14 mouse cellular contexts compared by ENCODE assay signal in genomic region chr3:75498961-75499960, GRCm38 (mm10). TPM values are rescaled to one million over a fixed set of nuclear protein-coding genes. Genes with fewer than 3 reads are reported as not detected.
DNase-seq lines count a peak whose midpoint lies in the region; ATAC-seq and TF ChIP-seq lines count a peak whose summit lies in the region.
"Had no signal": no experiment of that assay in that cellular context is flagged by ENCODE, and none has a peak within 500 bp of the region (broad histone marks: within the 10 kb centered on the region; RNA-seq: fewer than 3 reads in every experiment).

No protein-coding gene starts in this region.

- no peak overlapping the region for H3K4me3 ChIP-seq in gastrocnemius, adult 2 months
- H3K4me3 ChIP-seq: hindbrain, embryonic 12.5 days; kidney, embryonic 15.5 days; left cerebral cortex, adult 2 months had no signal

- intact Hi-C loops in gastrocnemius, adult 2 months (cut with DNase I): no loop called here
- intact Hi-C loops in gastrocnemius, postnatal 14 days (cut with DNase I; ENCODE audit: low total_unique reads): no loop called here

- ATAC-seq in megakaryocyte progenitor cell, adult 5-6 weeks (replicated peaks; ENCODE audit: poor library complexity): peak; percentile 93

- no peak overlapping the region; the same call in 1 of the 2 replicates for H3K27ac ChIP-seq in gastrocnemius, adult 2 months
- H3K27ac ChIP-seq: hindbrain, embryonic 12.5 days; kidney, embryonic 15.5 days; left cerebral cortex, adult 2 months had no signal

- DNase-seq in gastrocnemius, adult 2 months: no peak
- no peak for DNase-seq in gastrocnemius, postnatal 14 days
- DNase-seq in urinary bladder, postnatal 25 days (ENCODE audit: low spot score): peak; percentile 5
- DNase-seq in urinary bladder, postnatal 36 days (ENCODE audit: low spot score in 2 of 2): no peak
- peak; percentile 12 for DNase-seq in thymus, postnatal 4 days
- no peak for DNase-seq in layer of hippocampus, postnatal 10 days (ENCODE audit: low spot score in 2 of 2)
- no peak for DNase-seq in frontal cortex, postnatal 25 days (ENCODE audit: low spot score in 2 of 2)
- DNase-seq: adrenal gland, postnatal 10 days; cerebellum, adult 8-10 months; heart, adult 11 months had no signal

- peak; percentile 11; the same call in 1 of the 2 replicates for TF ChIP-seq CTCF in gastrocnemius, adult 2 months (IDR thresholded peaks at IDR 0.05)

RNA-seq across cellular contexts. Expression of gene Wdr49, which starts 17.3 kb away (rescaled TPM):
- total RNA-seq in gastrocnemius, adult 2 months (2021): not detected
- not detected for total RNA-seq in gastrocnemius, postnatal 14 days (2021)
- total RNA-seq in megakaryocyte progenitor cell, adult 5-6 weeks (2015): not detected in 2 replicates
- not detected in 2 replicates for total RNA-seq in megakaryocyte progenitor cell, adult 5-6 weeks (2017)
- total RNA-seq in layer of hippocampus, postnatal 10 days (2021): 1 to 10 TPM; 1.9 to 2.1 TPM
- total RNA-seq: adrenal gland, postnatal 10 days had no signal

RNA-seq across cellular contexts. Expression of gene Pdcd10, which starts 57.4 kb away (rescaled TPM):
- total RNA-seq in gastrocnemius, adult 2 months (2021): 10 to 100 TPM; 16.6 to 16.7 TPM
- 10 to 100 TPM; 17.5 to 21.9 TPM for total RNA-seq in gastrocnemius, postnatal 14 days (2021)
- 67.7 and 69.5 TPM in 2 replicates for total RNA-seq in megakaryocyte progenitor cell, adult 5-6 weeks (2015)
- 95.9 and 129 TPM in 2 replicates for total RNA-seq in megakaryocyte progenitor cell, adult 5-6 weeks (2017)
- 10 to 100 TPM; 62.5 to 72.8 TPM for total RNA-seq in layer of hippocampus, postnatal 10 days (2021)

RNA-seq across cellular contexts. Expression of gene Serpini1, which starts 58.1 kb away (rescaled TPM):
- under 1 TPM; 0.39 to 0.54 TPM for total RNA-seq in gastrocnemius, adult 2 months (2021)
- total RNA-seq in gastrocnemius, postnatal 14 days (2021): under 1 TPM; 0.42 to 0.53 TPM
- 1.1 and 2.1 TPM in 2 replicates for total RNA-seq in megakaryocyte progenitor cell, adult 5-6 weeks (2015)
- total RNA-seq in megakaryocyte progenitor cell, adult 5-6 weeks (2017): 1.00 and 1.7 TPM in 2 replicates
- total RNA-seq in layer of hippocampus, postnatal 10 days (2021): 100 to 1,000 TPM; 160 to 167 TPM

Comparison
In these comparisons a context has a peak if more than half of its experiments do, and no peak if none do; other contexts are left out.
1. DNase-seq: peak in urinary bladder, postnatal 25 days (single experiment) and thymus, postnatal 4 days (single experiment); none in gastrocnemius, adult 2 months (single experiment), gastrocnemius, postnatal 14 days (single experiment), urinary bladder, postnatal 36 days (0 of 2), layer of hippocampus, postnatal 10 days (0 of 2) and frontal cortex, postnatal 25 days (0 of 2).
2. RNA of gene Serpini1, which starts 58.1 kb away (total RNA-seq): 160 to 167 TPM in layer of hippocampus, postnatal 10 days; 1.00 to 2.1 TPM in megakaryocyte progenitor cell, adult 5-6 weeks, 0.39 to 0.54 TPM in gastrocnemius, adult 2 months and 0.42 to 0.53 TPM in gastrocnemius, postnatal 14 days; every median in the first group is over 10 times any median in the second.